Mouse (Mus musculus) regulatory T cell (primary cell): ENCODE measurements around the gene Cltc.
"Not testable (repeated sequence)": the region's sequence is repeated elsewhere in the genome, so short reads cannot be mapped to it uniquely, and the experiment has no call there.

ENCODE experiments used
- in situ Hi-C: fragments of 300-600 bp; cut with MboI, MseI; formaldehyde crosslinking; loops from one replicate; pipeline ENCODE4 v1.15.1; 2025; ENCODE audit warnings: high pct_unique_total_duplicates

Gene Cltc

GRCm38 (mm10) chr11:86738956-86739355 is 18.4 kb downstream of the Cltc start:
- in situ Hi-C loops: no loop called here

DNA sequence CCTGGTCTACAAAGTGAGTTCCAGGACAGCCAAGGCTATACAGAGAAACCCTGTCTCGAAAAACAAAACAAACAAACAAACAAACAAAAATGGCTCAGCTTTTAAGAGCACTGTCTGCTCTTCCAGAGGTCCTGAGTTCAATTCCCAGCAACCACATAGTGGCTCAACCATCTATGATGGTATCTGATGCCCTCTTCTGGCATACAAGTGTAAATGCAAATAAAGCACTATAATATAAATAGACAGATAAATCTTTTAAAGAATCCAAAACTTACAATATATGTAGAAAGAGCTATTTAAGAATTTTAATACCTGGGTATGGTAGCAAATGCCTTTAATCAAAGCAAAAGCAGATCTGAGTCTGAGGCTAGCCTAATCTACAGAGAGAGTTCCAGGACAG is 19.1 kb downstream of the Cltc start:
- in situ Hi-C loops: not testable (repeated sequence)

DNA sequence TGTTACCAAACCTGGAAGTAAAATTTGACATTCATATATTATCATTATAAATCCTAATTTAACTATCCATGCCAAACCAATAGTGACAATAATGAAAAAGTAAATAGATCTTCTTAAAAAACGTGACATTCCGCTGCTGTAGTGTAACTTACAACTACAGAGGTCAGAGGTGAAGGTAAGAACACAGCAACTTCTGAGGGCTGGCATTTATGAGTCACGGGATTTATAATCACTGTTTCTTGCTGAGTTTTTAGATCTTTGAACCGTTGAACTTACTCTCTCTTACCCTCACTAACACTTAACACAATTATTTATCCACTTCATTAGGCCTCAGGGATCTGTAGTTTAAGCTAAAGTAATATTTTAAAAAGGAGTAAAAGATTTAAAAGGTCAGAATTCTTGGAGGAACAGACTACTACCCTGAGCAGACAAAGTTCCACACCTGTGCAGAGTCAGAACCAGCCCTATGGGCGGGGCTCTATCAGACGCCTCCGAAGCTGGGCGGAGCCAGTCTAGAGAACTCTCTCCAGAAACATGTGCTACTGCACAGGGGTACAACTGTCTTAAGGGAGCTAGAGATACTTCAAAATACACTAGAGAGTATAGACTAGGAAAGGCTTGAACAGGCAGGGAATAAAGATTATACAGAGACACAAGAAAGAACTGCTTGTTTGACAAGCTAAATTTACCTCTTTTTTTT is 19.9 kb downstream of the Cltc start:
- in situ Hi-C loops: no loop called here

DNA sequence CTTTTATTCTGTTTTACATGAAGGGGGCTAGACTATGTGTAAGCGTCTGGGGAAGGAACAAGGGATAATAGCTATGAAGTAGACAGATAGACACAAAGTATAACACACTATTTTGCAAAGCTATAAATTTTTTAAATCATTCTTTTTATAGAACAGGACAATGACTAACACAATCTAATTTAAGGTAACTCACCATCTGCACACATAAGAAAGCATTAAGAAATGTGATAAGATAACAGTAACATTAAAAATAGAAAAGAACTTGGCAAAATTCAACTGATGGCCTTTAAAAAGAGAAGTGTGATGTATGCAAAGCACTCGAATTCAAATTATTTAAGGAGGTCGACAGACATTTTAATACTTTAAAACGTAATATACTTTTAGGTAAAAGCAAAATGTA is 22.4 kb downstream of the Cltc start:
- in situ Hi-C loops: no loop called here

- in situ Hi-C loops: no loop called here
Observed at GRCm38 (mm10) chr11:86734241-86734939, 23.0 kb downstream of the Cltc start.

DNA sequence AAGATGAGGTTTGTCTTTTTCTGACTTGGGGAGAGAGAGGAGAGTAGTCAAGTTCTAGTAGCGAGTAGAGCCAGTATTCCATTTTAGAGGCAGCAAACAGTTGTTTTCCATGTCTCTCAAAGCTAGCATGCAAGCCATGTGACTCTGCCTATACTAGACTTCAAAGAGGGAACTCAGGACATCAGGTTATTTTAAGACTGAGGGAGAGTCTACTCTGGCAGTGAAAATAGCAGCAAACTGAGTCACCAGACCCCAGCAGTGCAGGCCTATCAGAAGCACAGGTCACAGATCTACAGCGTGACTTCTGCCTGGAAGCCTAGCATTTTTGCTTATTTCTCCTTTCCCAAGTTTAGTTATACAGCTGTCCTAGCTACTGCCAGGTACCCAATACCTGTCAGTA is 25.9 kb downstream of the Cltc start:
- in situ Hi-C loops: no loop called here

- in situ Hi-C loops: no loop called here
Observed at GRCm38 (mm10) chr11:86725607-86726006, 31.8 kb downstream of the Cltc start.

- in situ Hi-C loops: no loop called here
Observed at GRCm38 (mm10) chr11:86724982-86725381, 32.4 kb downstream of the Cltc start.

DNA sequence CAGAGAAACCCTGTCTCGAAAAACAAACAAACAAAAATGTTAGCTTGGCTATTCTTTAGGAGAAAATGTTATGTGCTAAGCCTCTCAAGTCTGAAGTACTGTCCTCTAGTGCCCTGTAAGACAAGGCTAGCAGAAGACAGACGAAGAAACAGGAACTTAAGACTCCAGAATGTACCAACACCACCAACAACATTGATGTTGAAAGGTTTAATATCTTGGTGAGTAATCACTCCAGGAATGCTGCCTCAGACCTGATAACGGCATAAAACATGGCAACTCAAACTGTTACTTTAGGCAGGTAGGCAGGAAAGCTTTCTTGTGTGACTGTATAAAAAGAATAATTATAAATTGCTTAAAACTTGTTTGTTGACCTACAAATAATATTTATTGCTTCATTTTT is 33.4 kb downstream of the Cltc start:
- in situ Hi-C loops: no loop called here

DNA sequence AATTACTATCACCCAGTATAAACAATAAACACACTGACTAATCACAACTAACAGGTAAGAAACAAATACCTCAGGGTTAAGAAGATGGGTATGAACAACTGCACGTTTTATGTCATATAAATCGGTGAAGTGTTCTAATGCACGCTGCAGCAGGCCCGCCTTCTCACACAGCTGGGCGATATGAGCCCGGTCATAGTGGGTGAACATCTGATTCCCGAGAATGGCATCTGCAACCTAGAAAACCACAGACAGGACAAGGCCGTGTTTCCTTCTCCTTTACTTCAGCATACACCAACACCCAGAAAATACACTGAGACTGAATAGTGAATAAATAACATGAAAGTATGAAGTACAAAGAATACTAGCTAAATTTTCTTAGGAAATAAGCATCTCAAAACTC is 38.0 kb downstream of the Cltc start:
- in situ Hi-C loops: loop anchor here (10.0 kb wide), 1 partner anchor 365 kb away; the partner anchor contains the start of gene Smg8

DNA sequence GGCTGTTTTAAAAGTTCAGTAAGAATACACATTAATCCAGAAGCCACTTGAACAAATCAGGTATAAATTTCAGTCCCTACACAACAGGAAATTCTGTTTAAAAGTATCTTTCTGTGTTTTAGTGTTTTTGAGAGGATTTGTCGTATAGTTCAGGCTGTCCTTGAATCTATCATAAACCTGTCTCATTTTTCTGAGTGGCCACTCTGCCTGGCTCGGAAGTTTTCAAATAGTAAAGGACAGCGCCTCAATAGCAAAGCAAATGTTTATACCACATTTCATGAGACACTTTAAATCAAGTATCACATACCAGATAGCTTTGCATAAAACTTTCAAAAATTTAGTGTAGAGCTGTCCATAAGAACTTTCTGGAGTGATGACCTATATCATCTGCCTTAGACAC is 39.0 kb downstream of the Cltc start:
- in situ Hi-C loops: loop anchor here (10.0 kb wide), 1 partner anchor 366 kb away; the partner anchor contains the start of gene Smg8

GRCm38 (mm10) chr11:86717306-86718065 is 39.9 kb downstream of the Cltc start:
- in situ Hi-C loops: loop anchor here (10.0 kb wide), 1 partner anchor 367 kb away; the partner anchor contains the start of gene Smg8

DNA sequence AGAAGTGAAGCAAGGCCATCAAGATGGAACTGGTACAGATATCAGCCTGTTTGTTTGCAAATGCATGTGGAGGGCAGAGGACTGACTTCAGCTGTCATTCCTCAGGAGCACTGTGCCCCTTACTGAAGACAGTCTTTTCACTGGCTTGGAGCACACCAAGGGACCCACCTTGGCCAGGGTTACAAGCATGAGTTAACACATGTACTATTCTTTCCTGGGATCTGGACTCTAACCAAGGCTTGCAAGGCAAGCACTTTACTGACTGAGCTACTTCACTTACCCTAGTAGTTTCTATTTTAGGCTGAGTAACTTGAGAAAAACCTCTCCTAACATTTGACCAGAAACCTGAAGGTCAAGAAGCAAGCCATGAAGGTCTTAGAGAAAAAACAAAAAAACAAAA is 42.8 kb downstream of the Cltc start:
- in situ Hi-C loops: loop anchor here (10.0 kb wide), 1 partner anchor 370 kb away; the partner anchor contains the start of gene Smg8

GRCm38 (mm10) chr11:86701151-86701550 is 56.2 kb downstream of the Cltc start:
- in situ Hi-C loops: no loop called here

DNA sequence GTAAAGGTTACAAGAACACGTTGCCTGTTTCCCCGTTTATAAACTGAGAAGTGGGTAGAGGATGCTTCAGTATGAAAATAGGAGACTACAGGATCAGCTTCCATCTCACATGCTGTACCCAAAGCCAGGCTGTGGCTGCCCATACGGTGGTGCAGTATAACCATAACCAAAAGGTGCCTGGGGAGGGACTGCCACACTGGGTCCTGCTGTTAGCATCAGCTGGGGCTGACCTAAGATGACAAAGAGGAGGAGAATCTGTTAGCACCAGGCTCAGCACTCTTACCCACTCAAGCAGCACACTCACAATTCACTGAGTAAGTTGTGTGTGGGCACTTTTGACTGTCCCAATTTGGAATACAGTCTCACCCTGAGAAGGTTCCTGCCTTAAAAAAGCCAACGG is 61.9 kb downstream of the Cltc start:
- in situ Hi-C loops: no loop called here

DNA sequence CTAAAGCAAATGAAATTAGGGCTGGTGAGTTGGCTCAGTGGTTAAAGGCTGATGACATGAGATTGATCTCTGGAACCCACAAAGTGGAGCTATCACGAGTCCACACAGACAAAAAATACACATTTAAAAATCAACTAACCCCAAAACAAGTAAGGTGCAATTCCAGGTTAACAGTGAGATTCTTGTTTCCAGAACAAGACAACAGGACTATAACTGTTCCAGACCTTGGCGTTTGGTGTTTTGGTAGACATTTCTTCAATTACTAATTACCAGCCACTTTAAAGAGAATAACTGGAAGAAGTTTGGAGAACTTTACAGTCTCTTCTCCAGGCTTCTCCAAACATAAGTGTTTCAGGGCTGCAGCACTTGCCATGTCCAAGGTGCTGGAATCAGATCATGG is 64.8 kb downstream of the Cltc start:
- in situ Hi-C loops: no loop called here

DNA sequence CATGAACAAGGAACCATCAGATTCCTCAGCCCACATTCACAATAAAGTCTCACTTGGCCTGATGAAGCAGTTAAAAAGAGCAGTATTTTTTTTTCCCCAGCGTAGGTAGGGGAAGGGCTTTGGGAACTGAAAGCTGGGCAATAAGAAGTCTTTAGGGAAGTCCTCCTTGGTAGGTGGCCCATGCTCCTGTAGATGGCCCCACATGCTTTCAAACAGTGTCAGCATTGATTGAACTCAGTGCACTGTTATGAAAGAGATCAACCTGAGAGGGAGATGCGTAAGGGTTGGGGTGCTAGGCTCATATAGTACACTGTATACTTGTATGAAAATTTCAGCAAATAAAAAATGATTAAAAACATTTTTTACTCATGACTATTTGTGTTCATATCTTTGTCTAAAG is 65.4 kb downstream of the Cltc start:
- in situ Hi-C loops: no loop called here

- in situ Hi-C loops: no loop called here
Observed at GRCm38 (mm10) chr11:86691482-86691881, 65.9 kb downstream of the Cltc start.

- in situ Hi-C loops: no loop called here
Observed at GRCm38 (mm10) chr11:86690383-86690782, 67.0 kb downstream of the Cltc start.

DNA sequence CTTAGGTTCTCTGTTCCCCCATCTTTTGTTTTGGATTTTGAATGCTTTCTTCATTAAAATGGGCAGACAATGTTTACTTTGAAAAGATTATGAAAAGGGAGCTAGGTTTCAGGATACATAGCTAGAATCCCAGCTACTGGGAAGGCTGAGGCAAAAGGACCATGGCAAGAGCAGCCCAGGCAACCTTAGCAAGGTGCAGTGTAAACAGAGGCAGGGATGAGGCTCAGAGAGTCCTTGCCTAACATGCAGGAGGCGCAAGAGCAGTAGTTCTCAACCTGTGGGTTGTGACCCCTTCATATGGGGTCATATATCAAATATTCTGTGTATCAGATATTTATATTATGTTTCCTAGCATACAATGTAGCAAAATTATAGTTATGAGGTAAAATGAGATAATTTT is 72.0 kb downstream of the Cltc start:
- in situ Hi-C loops: no loop called here

- in situ Hi-C loops: no loop called here
Observed at GRCm38 (mm10) chr11:86684126-86685012, 73.0 kb downstream of the Cltc start.
